Mouse (Mus musculus) megakaryocyte, embryonic 14.5 days (primary cell): ENCODE measurements at regions not wholly inside any gene's neighbourhood (a gene's known extent, or its start where the extent isn't known, plus 50 kb on each side); places are given as distances from the start of the nearest gene placed in this dataset.

ENCODE experiments used
- FLI1 ChIP-seq: IDR thresholded peaks from 2 replicates; pipeline ENCODE4 v1.6.1; 2012; ENCODE audit warnings: low read length, inconsistent platforms, mixed read lengths
- GATA1 ChIP-seq: IDR thresholded peaks from 3 replicates; pipeline ENCODE4 v1.6.1; 2012; ENCODE audit warnings: mixed read lengths, low read length, inconsistent platforms, borderline replicate concordance

- TF ChIP-seq GATA1 (no peak), FLI1 (no peak)
Measured at GRCm38 (mm10) chr7:115076781-115077180, 333.3 kb downstream of the Insc start.
